Mouse (Mus musculus) embryonic facial prominence, embryonic 14.5 days (tissue): ENCODE results near the gene Shroom3. TPM values are rescaled to one million over a fixed set of nuclear protein-coding genes. Genes with fewer than 3 reads are reported as not detected.

Source experiments
- ATAC-seq: fragments of 200-750 bp; cut with Nextera tagmentation; 2 replicates; pipeline ENCODE4 v1.8.0; 2017; ENCODE audit warnings: low read depth, moderate number of reproducible peaks, moderate TSS enrichment
- DNase-seq: peaks from one replicate; pipeline ENCODE4 v3.0.0-alpha.2; 2015; ENCODE audit warnings: low spot score
- H3K27ac ChIP-seq: fragments of 300-500 bp; sonication (generic); replicated peaks from 2 replicates; pipeline ENCODE4 v1.5.1; 2014; ENCODE audit warnings: low read depth, mild to moderate bottlenecking, low read length, moderate library complexity
- H3K27me3 ChIP-seq: fragments of 300-500 bp; sonication (generic); replicated peaks from 2 replicates; pipeline ENCODE4 v1.6.1; 2014; ENCODE audit warnings: low read length; ENCODE audit not compliant: control insufficient read depth, insufficient read depth
- H3K36me3 ChIP-seq: fragments of 300-500 bp; sonication (generic); 2 replicates; pipeline ENCODE4 v1.6.1; 2014; ENCODE audit warnings: low read length, mixed read lengths; ENCODE audit not compliant: control insufficient read depth, insufficient read depth
- H3K4me1 ChIP-seq: fragments of 300-500 bp; sonication (generic); 2 replicates; pipeline ENCODE4 v1.6.1; 2014; ENCODE audit warnings: antibody characterized with exemption, low read length; ENCODE audit not compliant: control insufficient read depth, insufficient read depth
- H3K4me2 ChIP-seq: fragments of 300-500 bp; sonication (generic); 2 replicates; pipeline ENCODE4 v1.6.1; 2014; ENCODE audit warnings: low read depth, mild to moderate bottlenecking, low read length, moderate library complexity, mixed read lengths
- H3K4me3 ChIP-seq: fragments of 300-500 bp; sonication (generic); 2 replicates; pipeline ENCODE4 v1.5.1; 2014; ENCODE audit warnings: low read depth, mild to moderate bottlenecking, low read length
- H3K9ac ChIP-seq: fragments of 300-500 bp; sonication (generic); 2 replicates; pipeline ENCODE4 v1.6.1; 2014; ENCODE audit warnings: low read depth, mild to moderate bottlenecking, low read length, moderate library complexity, mixed read lengths
- H3K9me3 ChIP-seq: fragments of 300-500 bp; sonication (generic); 2 replicates; pipeline ENCODE4 v1.6.1; 2016; ENCODE audit warnings: low read length; ENCODE audit not compliant: control insufficient read depth
- WGBS: fragments of 180-500 bp; shearing (Covaris S2); extraction: QIAGEN DNeasy Blood & Tissue Kit; methylation state at CpG from one replicate; pipeline ENCODE4 v1.1.7; 2014; 5-methylcytosine and 5-hydroxymethylcytosine counted together
- polyA plus RNA-seq: library from polyadenylated mRNA; unstranded; fragments of >200 nt; fragmentation: Nextera tagmentation; extraction: Ambion mirVana; gene quantifications from 2 replicates; pipeline ENCODE4 v1.2.1, GENCODE M21; 2014

The Shroom3 gene
- polyA plus RNA-seq, 1 experiment from 2014 or later = 3.4 TPM

GRCm38 (mm10) chr5:92969443-92969842 is 286.2 kb downstream of the Shroom3 start:
- 65% methylated on average over 8 of the region's 8 CpGs for WGBS

GRCm38 (mm10) chr5:92969926-92970325 is 286.7 kb downstream of the Shroom3 start:
- no peak overlapping the region for H3K27ac ChIP-seq
- no peaks in the 10 kb centered on the region for H3K27me3 ChIP-seq
- ATAC-seq (no peak), DNase-seq (no peak)
- no peaks in the 10 kb centered on the region for H3K9me3 ChIP-seq
- H3K4me1 ChIP-seq = no peaks in the 10 kb centered on the region
- no peak overlapping the region for H3K9ac ChIP-seq
- no peaks in the 10 kb centered on the region for H3K36me3 ChIP-seq
- no peak overlapping the region for H3K4me3 ChIP-seq
- 64% methylated on average over 2 of the region's 2 CpGs for WGBS
- no peak overlapping the region for H3K4me2 ChIP-seq

More at GRCm38 (mm10) chr5:92969443-92969842, 286.2 kb downstream of the Shroom3 start:
- Histone ChIP-seq H3K27me3 (no peaks in the 10 kb centered on the region), H3K4me3 (no peak overlapping the region), H3K27ac (no peak overlapping the region), H3K9ac (no peak overlapping the region), H3K9me3 (no peaks in the 10 kb centered on the region), H3K4me1 (no peaks in the 10 kb centered on the region), H3K4me2 (no peak overlapping the region), H3K36me3 (peaks cover under 1% of the 10 kb centered on the region; the same call in 1 of the 2 replicates)
- no peak for ATAC-seq
- no peak for DNase-seq

GRCm38 (mm10) chr5:92970480-92970879 is 287.2 kb downstream of the Shroom3 start:
- DNase-seq = peak; percentile 52
- H3K27me3 ChIP-seq = no peaks in the 10 kb centered on the region

GRCm38 (mm10) chr5:92980393-92980792 is 297.2 kb downstream of the Shroom3 start:
- Histone ChIP-seq H3K4me3 (no peak overlapping the region), H3K9ac (no peak overlapping the region), H3K4me1 (no peaks in the 10 kb centered on the region), H3K36me3 (no peaks in the 10 kb centered on the region), H3K4me2 (no peak overlapping the region), H3K27ac (no peak overlapping the region), H3K9me3 (no peaks in the 10 kb centered on the region), H3K27me3 (no peaks in the 10 kb centered on the region)
- no peak for DNase-seq
- WGBS = 84% methylated on average over 6 of the region's 6 CpGs
- no peak for ATAC-seq

More at GRCm38 (mm10) chr5:92970480-92970879, 287.2 kb downstream of the Shroom3 start:
- no peaks in the 10 kb centered on the region for H3K4me1 ChIP-seq
- no peak overlapping the region for H3K27ac ChIP-seq
- no peaks in the 10 kb centered on the region for H3K36me3 ChIP-seq
- H3K4me3 ChIP-seq = no peak overlapping the region
- WGBS = 33% methylated on average over 7 of the region's 7 CpGs
- H3K4me2 ChIP-seq = no peak overlapping the region
- H3K9me3 ChIP-seq = no peaks in the 10 kb centered on the region
- H3K9ac ChIP-seq = no peak overlapping the region
- ATAC-seq = no peak

- Histone ChIP-seq H3K36me3 (no peaks in the 10 kb centered on the region), H3K9me3 (no peaks in the 10 kb centered on the region), H3K4me3 (no peak overlapping the region), H3K27ac (no peak overlapping the region), H3K9ac (no peak overlapping the region), H3K4me2 (no peak overlapping the region), H3K27me3 (no peaks in the 10 kb centered on the region), H3K4me1 (no peaks in the 10 kb centered on the region)
- DNase-seq (no peak), ATAC-seq (no peak)
- WGBS = 57% methylated on average over 2 of the region's 2 CpGs
These were observed 297.6 kb downstream of the Shroom3 start for GRCm38 (mm10) chr5:92980862-92981261.

GRCm38 (mm10) chr5:92982673-92983072 is 299.4 kb downstream of the Shroom3 start:
- no peaks in the 10 kb centered on the region for H3K9me3 ChIP-seq
- no peak overlapping the region for H3K9ac ChIP-seq
- H3K4me2 ChIP-seq = no peak overlapping the region
- H3K4me1 ChIP-seq = peaks cover under 1% of the 10 kb centered on the region
- no peak overlapping the region for H3K27ac ChIP-seq
- DNase-seq (no peak), ATAC-seq (no peak)
- no peak overlapping the region for H3K4me3 ChIP-seq
- H3K36me3 ChIP-seq = no peaks in the 10 kb centered on the region
- H3K27me3 ChIP-seq = no peaks in the 10 kb centered on the region

- WGBS = 28% methylated on average over 2 of the region's 2 CpGs
- no peaks in the 10 kb centered on the region for H3K36me3 ChIP-seq
- H3K4me1 ChIP-seq = peaks cover 9% of the 10 kb centered on the region
- H3K27ac ChIP-seq = no peak overlapping the region
- no peaks in the 10 kb centered on the region for H3K27me3 ChIP-seq
- no peak overlapping the region for H3K4me2 ChIP-seq
- ATAC-seq (no peak), DNase-seq (no peak)
- no peak overlapping the region for H3K4me3 ChIP-seq
- H3K9ac ChIP-seq = no peak overlapping the region
- H3K9me3 ChIP-seq = no peaks in the 10 kb centered on the region
These were observed 300.7 kb downstream of the Shroom3 start for GRCm38 (mm10) chr5:92983942-92984341.

- no peak overlapping the region for H3K27ac ChIP-seq
- H3K9ac ChIP-seq = no peak overlapping the region
- H3K4me2 ChIP-seq = no peak overlapping the region
- H3K27me3 ChIP-seq = no peaks in the 10 kb centered on the region
- H3K9me3 ChIP-seq = no peaks in the 10 kb centered on the region
- no peak for DNase-seq
- no peak overlapping the region for H3K4me3 ChIP-seq
- peaks cover 14% of the 10 kb centered on the region for H3K4me1 ChIP-seq
- no peaks in the 10 kb centered on the region for H3K36me3 ChIP-seq
- no peak for ATAC-seq
- 38% methylated on average over 1 of the region's 1 CpGs for WGBS
These were observed 301.5 kb downstream of the Shroom3 start for GRCm38 (mm10) chr5:92984692-92985091.

- 89% methylated on average over 2 of the region's 2 CpGs for WGBS
These were observed 302.2 kb downstream of the Shroom3 start for GRCm38 (mm10) chr5:92985391-92985790.

More at GRCm38 (mm10) chr5:92985391-92985790, 302.2 kb downstream of the Shroom3 start:
- no peak overlapping the region for H3K4me2 ChIP-seq
- H3K4me1 ChIP-seq = peaks cover 14% of the 10 kb centered on the region
- H3K27ac ChIP-seq = no peak overlapping the region
- H3K4me3 ChIP-seq = no peak overlapping the region
- no peaks in the 10 kb centered on the region for H3K36me3 ChIP-seq
- H3K9ac ChIP-seq = no peak overlapping the region
- no peaks in the 10 kb centered on the region for H3K27me3 ChIP-seq
- no peak for ATAC-seq
- H3K9me3 ChIP-seq = no peaks in the 10 kb centered on the region
- DNase-seq = no peak
